Mouse (Mus musculus): ENCODE data around the gene Zfp706. TPM values are rescaled to one million over a fixed set of nuclear protein-coding genes. Genes with fewer than 3 reads are reported as not detected.

Zfp706 gene
- polyA plus RNA-seq, 1 experiment from 2014 or later, result 475 TPM

- no peak overlapping the region for H3K27ac ChIP-seq
- H3K4me3 ChIP-seq (replicated peaks), result no peak overlapping the region
- H3K9ac ChIP-seq (replicated peaks), result no peak overlapping the region
- H3K9me3 ChIP-seq, result no peaks in the 10 kb centered on the region
- H3K4me2 ChIP-seq, result no peak overlapping the region
- ATAC-seq (ENCODE audit: insufficient number of reproducible peaks, insufficient read depth, low FRiP score, low TSS enrichment, low read depth), result no peak
- H3K27me3 ChIP-seq, result no peaks in the 10 kb centered on the region
- 90% methylated on average over 6 of the region's 6 CpGs for WGBS
- peaks cover 15% of the 10 kb centered on the region; the same call in 1 of the 2 replicates for H3K4me1 ChIP-seq (replicated peaks)
- H3K36me3 ChIP-seq, result no peaks in the 10 kb centered on the region
These were observed 44.6 kb downstream of the Zfp706 start for GRCm38 (mm10) chr15:36962931-36963330.

- H3K4me2 ChIP-seq, result no peak overlapping the region
- no peak overlapping the region for H3K27ac ChIP-seq
- no peak for ATAC-seq (ENCODE audit: insufficient number of reproducible peaks, insufficient read depth, low FRiP score, low TSS enrichment, low read depth)
- WGBS, result 84% methylated on average over 4 of the region's 4 CpGs
- no peaks in the 10 kb centered on the region for H3K36me3 ChIP-seq
- no peaks in the 10 kb centered on the region for H3K4me1 ChIP-seq (replicated peaks)
- H3K4me3 ChIP-seq (replicated peaks), result no peak overlapping the region
- H3K9ac ChIP-seq (replicated peaks), result no peak overlapping the region
- 0 out of 2 replicates have a peak, but pooled peaks cover 10% of the 10 kb centered on the region for H3K9me3 ChIP-seq
- H3K27me3 ChIP-seq, result 0 out of 2 replicates have a peak, but pooled peaks cover under 1% of the 10 kb centered on the region
These were observed 46.7 kb downstream of the Zfp706 start for GRCm38 (mm10) chr15:36960876-36961237.

GRCm38 (mm10) chr15:36960010-36960875 lies 47.3 kb downstream of the Zfp706 start:
- H3K27ac ChIP-seq, result no peak overlapping the region
- 69% methylated on average over 17 of the region's 17 CpGs for WGBS
- H3K27me3 ChIP-seq, result 0 out of 2 replicates have a peak, but pooled peaks cover 6% of the 10 kb centered on the region
- H3K9me3 ChIP-seq, result 0 out of 2 replicates have a peak, but pooled peaks cover 11% of the 10 kb centered on the region
- H3K9ac ChIP-seq (replicated peaks), result no peak overlapping the region
- no peak overlapping the region for H3K4me3 ChIP-seq (replicated peaks)
- H3K36me3 ChIP-seq, result no peaks in the 10 kb centered on the region
- H3K4me1 ChIP-seq (replicated peaks), result no peaks in the 10 kb centered on the region
- no peak for ATAC-seq (ENCODE audit: insufficient number of reproducible peaks, insufficient read depth, low FRiP score, low TSS enrichment, low read depth)
- no peak overlapping the region for H3K4me2 ChIP-seq

- no peak overlapping the region for H3K27ac ChIP-seq
- no peaks in the 10 kb centered on the region for H3K36me3 ChIP-seq
- H3K4me3 ChIP-seq (replicated peaks), result no peak overlapping the region
- 0 out of 2 replicates have a peak, but pooled peaks cover 11% of the 10 kb centered on the region for H3K9me3 ChIP-seq
- H3K4me1 ChIP-seq (replicated peaks), result no peaks in the 10 kb centered on the region
- H3K27me3 ChIP-seq, result peaks cover 15% of the 10 kb centered on the region; the same call in 1 of the 2 replicates
- ATAC-seq (ENCODE audit: insufficient number of reproducible peaks, insufficient read depth, low FRiP score, low TSS enrichment, low read depth), result no peak
- no peak overlapping the region for H3K4me2 ChIP-seq
- 83% methylated on average over 3 of the region's 3 CpGs for WGBS
- H3K9ac ChIP-seq (replicated peaks), result no peak overlapping the region
These were observed 51.4 kb downstream of the Zfp706 start for GRCm38 (mm10) chr15:36956221-36956620.

- Histone ChIP-seq H3K9ac (replicated peaks) (no peak overlapping the region), H3K27me3 (peaks cover 9% of the 10 kb centered on the region; the same call in 1 of the 2 replicates), H3K4me2 (no peak overlapping the region), H3K4me1 (replicated peaks) (no peaks in the 10 kb centered on the region), H3K9me3 (no peaks in the 10 kb centered on the region), H3K4me3 (replicated peaks) (no peak overlapping the region), H3K36me3 (no peaks in the 10 kb centered on the region), H3K27ac (no peak overlapping the region)
- 82% methylated on average over 2 of the region's 2 CpGs for WGBS
- no peak for ATAC-seq (ENCODE audit: insufficient number of reproducible peaks, insufficient read depth, low FRiP score, low TSS enrichment, low read depth)
These were observed 57.3 kb downstream of the Zfp706 start for GRCm38 (mm10) chr15:36950258-36950657.

- Histone ChIP-seq H3K27me3 (0 out of 2 replicates have a peak, but pooled peaks cover 3% of the 10 kb centered on the region), H3K36me3 (no peaks in the 10 kb centered on the region)
- WGBS, result 84% methylated on average over 22 of the region's 22 CpGs
These were observed 58.6 kb downstream of the Zfp706 start for GRCm38 (mm10) chr15:36948866-36949546.

More at GRCm38 (mm10) chr15:36948866-36949546, 58.6 kb downstream of the Zfp706 start:
- Histone ChIP-seq H3K4me1 (replicated peaks) (0 out of 2 replicates have a peak, but pooled peaks cover under 1% of the 10 kb centered on the region), H3K9ac (replicated peaks) (no peak overlapping the region), H3K4me3 (replicated peaks) (no peak overlapping the region), H3K9me3 (no peaks in the 10 kb centered on the region), H3K27ac (no peak overlapping the region), H3K4me2 (no peak overlapping the region)
- ATAC-seq (ENCODE audit: insufficient number of reproducible peaks, insufficient read depth, low FRiP score, low TSS enrichment, low read depth), result no peak

Data from limb, embryonic 12.5 days (tissue).